Mouse (Mus musculus) induced T-regulatory cell, adult 2 months (primary cell): Measurements from ENCODE around the gene Rmi1.
"Not testable (repeated sequence)": the region's sequence is repeated elsewhere in the genome, so short reads cannot be mapped to it uniquely, and the experiment has no call there.

Source experiments
- DNase-seq: peaks from one replicate; pipeline ENCODE4 v3.0.0-alpha.2; 2012; ENCODE audit warnings: low read depth

Rmi1 gene

DNA sequence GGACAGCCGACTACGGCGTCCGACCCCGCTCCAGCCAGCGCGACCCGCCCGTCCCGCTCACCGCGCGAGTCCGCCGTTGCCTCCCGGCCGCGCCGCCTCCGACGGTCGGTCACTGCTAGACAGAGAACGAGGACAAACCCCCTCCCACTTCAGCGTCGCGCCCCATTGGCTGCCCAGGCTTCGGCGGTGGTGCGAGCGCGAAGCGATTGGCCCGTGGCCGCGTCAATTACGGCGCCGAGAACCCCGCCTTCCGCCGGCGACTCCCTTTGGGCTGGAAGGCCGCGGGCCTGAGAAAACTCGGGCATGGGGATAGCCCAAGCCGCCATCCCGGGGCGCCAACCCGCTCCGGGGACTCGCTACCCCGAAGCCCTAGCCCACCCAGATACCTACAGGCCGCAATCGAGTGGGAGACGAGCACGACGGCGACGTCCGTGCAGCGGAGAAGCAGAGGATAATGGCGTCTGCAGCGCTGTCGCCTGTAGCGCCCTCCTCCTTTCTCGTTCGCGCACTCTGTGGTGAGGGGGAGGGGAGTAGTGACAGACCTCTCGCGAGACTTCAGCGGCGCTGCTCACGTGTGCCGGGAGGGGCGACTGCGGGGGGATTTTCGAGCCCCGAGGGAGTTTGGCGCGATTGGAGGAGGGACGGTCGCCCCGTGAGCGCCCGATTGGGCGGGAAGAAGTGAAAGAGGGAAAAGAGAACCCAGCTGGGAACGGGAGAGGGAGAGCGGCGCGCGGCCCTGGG lies at the start of gene Rmi1:
TSS of gene Rmi1 (plus strand) at position 246 of the 741 bp plus-strand sequence.
- DNase-seq: peak; percentile 99

- no peak for DNase-seq
Measured at GRCm38 (mm10) chr13:58352996-58353395, 49.1 kb upstream of the Rmi1 start.

GRCm38 (mm10) chr13:58358629-58359303 lies 43.3 kb upstream of the Rmi1 start, which contains the start of gene Kif27:
Kif27 (minus strand) TSS chr13:58359122.
- DNase-seq: peak; percentile 96

DNA sequence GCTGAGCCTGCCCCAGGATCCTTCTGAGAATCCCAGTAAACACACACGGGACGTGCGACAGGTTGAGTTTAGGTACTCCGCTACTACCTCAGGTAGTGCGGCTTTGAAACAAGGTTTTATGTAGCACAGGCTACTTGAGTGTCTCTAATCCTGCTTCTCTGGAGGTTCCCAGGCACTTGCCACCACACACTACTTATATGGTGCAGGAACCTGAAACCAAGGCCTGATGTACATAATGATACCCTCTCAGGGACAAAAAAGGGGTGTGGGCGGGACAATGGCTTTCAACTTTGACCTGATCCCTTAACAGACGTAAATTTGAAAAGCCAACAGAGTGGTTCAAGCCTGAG lies 42.8 kb upstream of the Rmi1 start:
- no peak for DNase-seq

DNA sequence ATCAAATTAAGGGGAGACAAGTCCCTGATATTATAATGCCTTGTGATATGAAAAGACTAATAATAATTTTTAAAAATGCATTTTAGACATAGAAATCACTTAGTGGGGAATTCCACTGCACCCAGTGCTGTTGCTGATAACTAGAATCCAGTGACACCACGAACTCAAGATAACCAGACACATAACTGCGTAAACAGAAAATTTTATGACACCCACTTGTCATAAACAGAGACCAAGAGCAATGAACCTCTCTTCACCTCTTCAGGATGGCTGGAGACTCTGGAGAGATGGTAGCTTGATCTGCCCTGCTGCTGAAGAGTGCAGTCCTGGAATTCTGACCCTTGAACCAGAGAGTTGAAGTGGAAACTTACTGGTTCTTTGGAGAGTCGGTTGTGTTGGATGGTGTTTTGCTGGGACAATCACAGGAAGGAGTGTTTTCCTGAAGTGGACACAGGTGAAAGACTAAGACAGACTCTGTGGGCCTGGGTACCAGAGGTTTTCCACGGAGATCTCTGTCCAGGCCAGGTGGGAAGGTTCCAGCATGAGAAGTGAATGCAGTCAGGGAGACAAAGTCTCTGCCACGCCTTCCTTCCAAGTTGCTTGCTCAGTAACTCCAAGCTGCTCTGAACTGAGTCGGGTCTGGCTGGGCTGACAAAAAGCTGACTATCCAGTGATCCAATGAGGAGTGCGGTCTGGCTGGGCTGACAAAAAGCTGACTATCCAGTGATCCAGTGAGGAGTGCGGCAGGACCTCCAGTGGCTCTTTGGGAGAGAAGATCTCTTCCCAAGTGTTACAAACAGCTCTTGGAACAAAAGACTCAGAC lies 37.5 kb upstream of the Rmi1 start:
- DNase-seq: no peak

DNA sequence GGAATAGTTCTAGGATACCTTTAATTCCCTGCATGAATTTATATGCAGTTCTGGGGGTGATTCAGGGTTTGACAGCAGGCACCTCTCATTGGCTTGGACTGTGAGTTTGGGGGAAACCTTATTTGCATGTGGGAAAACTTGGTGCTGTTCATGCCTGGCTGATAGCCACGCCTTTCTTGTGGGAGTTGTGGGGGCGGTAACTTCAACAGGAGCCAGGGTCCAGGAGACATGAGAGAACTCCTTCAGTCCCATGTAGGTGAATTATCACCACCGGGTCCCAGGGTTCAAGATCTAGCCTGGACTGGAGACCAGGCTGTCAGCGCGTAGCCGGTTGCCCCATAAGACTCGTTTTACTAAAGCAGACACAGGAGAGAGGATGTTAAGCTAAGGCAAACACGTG lies 36.9 kb upstream of the Rmi1 start:
- DNase-seq: not testable (repeated sequence)

- DNase-seq: no peak
Measured at GRCm38 (mm10) chr13:58366373-58366772, 35.7 kb upstream of the Rmi1 start.

DNA sequence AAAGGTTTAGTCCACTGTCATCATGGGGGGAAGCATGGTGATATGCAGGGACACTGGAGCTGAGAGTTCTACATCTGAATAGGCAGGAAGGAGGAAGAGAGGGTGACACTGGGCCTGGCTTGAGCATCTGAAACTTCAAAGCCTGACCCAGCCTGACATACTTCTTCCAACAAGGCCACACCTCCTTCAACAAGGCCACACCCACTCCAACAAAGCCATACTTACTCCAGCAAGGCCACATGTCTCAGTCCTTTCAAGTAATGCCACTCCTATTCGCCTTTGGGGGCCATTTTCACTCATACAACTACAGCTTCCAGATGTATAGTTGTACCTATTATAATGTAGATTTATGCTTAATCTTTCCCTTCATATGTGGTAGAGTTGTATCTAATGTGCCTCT lies 34.4 kb upstream of the Rmi1 start:
- no peak for DNase-seq

DNA sequence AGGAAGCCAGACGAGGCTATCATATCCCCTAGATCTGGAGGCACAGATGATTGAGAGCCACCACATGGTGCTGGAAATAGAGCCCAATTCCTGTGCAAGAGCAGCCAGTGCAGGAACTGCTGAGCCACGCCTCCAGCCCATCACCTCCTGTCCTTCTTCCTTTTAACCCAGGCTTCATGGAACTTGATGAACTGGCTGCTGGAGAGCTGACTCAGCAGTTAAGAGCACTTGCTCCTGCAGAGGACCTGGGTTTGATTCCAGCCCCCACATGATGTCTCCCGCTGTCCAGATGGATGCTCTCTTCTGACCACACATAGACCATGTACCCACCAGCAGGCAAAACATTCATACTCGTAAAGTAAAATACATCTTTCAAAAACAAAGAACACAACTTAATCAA lies 33.2 kb upstream of the Rmi1 start:
- DNase-seq: no peak

DNA sequence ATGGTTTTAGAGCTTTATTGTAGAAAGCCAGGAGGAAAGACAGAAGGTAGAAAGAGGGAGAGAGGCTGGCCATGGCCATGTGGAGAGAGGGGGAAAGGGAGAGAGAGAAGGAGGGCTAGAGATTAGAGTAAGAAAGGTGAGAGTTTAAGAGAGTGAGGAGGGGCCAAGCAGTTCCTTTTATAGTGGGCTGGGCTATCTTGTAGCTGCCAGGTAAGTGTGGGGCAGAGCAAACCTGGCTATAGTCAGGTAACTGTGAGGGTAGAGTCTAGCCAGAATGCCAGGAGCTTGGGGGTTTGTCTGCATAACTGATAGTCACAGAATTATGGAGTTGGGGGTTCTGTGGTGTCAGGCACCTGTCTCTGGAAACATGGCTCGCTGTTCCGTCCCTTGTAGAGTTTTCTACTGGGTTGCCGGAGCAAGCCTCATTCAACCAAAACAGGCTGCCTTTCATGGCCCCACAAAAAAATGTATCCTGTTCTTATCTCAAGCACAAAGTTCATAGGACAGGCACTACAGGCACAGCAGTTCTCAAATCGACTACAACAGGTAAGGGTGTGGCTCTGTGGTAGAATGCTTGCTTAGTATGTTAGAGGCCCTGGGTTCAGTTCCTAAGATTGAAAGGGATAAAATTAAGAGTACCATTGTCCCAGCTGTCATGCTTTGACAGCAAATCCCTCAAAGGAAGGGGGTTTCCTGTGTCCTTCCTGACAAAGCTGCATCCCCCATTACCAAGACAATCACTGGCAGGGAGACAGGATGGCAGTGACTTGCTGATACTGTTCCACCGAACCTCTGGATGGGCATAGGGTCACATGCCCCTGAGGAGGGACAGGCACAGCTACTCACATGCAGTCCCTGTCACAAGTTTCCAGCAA lies 29.5 kb upstream of the Rmi1 start:
- no peak for DNase-seq

DNA sequence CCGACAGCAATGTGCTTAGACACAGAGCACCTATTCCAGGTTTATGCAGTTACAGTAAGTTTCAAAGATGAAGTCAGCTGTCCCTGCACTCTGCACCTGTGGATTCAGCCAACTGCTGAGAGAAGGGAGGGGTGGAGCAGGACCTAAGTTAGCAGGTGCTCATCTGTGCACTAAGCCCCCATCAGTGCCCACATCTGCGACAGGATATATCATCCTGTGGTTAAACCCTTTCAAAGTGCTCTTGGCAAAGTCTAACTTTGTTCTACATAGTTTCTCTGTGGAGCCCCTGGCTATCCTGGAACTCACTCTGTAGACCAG lies 28.9 kb upstream of the Rmi1 start:
- DNase-seq: no peak

DNA sequence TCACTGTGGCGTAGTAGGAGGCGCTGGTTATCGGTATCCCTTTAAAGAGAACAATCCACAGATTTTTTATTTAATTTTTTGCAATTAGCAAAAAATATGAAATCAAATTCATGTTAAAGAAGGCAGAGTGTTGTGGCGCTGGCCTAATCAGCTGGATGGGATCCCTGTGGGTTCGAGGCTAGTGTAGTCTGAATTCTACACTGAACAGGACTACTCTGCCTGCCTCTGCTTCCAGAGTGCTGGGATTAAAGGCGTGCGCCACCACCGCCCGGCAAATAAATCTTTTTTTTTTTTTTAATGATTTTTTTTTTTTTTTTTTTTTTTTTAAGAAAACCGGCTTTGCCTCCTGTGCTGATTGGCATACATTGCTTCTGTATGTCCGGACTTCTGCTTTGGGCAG lies 17.7 kb upstream of the Rmi1 start:
- no peak for DNase-seq

- DNase-seq: peak; percentile 84
Measured at GRCm38 (mm10) chr13:58384779-58385546, 17.1 kb upstream of the Rmi1 start, which contains the start of gene 2210016F16Rik. 2210016F16Rik (minus strand) TSS chr13:58385225.

GRCm38 (mm10) chr13:58385547-58385920 lies 16.5 kb upstream of the Rmi1 start:
- DNase-seq: no peak

GRCm38 (mm10) chr13:58387948-58388347 lies 14.1 kb upstream of the Rmi1 start:
- DNase-seq: peak; percentile 90

DNA sequence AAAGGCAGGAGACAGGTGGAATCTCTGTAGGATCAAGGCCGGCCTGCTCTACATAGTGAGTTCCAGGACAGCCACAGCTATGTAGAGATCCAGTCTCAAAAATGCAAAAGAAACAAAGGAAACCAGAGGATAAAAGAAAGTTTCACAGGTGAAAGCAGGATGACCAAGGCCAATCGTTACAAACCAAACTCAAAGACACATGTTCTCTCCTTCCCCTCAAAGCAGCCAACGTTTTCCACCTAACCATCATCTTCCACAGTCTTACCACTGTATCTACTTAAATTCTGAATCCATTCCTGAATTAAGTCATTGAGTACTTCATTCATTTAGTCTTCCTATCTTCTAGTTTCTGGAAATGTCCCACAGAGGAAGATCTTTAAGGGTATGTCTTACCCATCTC lies 13.7 kb upstream of the Rmi1 start:
- DNase-seq: no peak

DNA sequence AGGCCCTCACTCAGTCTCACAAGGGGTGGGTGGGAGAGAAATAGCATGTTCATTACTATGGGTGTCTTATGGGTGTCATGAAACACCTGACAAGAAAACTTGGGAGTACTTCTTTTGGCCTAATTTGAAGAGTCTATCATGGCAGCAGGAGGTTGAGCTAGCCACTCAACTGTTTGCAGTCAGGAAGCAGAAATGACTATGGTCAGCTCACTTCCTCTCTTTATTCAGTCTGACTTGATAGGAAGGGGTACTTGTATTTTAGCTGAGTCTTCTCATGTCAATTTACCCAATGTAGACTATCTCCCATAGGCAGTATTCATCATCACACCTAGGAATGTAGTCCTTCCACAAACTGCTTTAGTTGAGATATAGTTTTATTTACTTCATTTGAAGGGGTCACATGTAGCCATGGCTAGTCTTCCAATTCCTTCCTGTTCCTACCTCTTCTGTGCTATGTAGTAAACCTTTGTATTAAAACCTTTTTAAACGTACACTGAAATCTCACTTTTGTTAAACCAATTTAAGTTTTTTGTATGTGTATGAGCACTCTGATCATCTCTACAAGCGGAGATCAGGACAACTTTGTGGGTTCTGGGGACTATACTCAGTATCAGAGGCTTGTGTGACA lies 12.6 kb upstream of the Rmi1 start:
- peak; percentile 37 for DNase-seq

- not testable (repeated sequence) for DNase-seq
Measured at GRCm38 (mm10) chr13:58394392-58394791, 7.7 kb upstream of the Rmi1 start.

GRCm38 (mm10) chr13:58397651-58398050 lies 4.4 kb upstream of the Rmi1 start:
- DNase-seq: peak; percentile 9

- peak; percentile 56 for DNase-seq
Measured at GRCm38 (mm10) chr13:58400576-58400975, 1.5 kb upstream of the Rmi1 start.
